Mouse (Mus musculus) MEL (cell line): ENCODE measurements around the gene Tmcc3. TPM values are rescaled to one million over a fixed set of nuclear protein-coding genes. Genes with fewer than 3 reads are reported as not detected.
A peak's percentile ranks its signal among the peaks of the same experiment; 100 is the strongest.

Experiments
- DNase-seq: peaks from one replicate; pipeline ENCODE4 v3.0.0; 2011; ENCODE audit warnings: low read depth, low spot score
- H3K27ac ChIP-seq: 2 replicates; pipeline ENCODE4 v1.5.1; 2012; ENCODE audit warnings: low read depth, mild to moderate bottlenecking, control low read depth, low read length, moderate library complexity; ENCODE audit not compliant: control insufficient read depth
- H3K27me3 ChIP-seq, 2 experiments: fragments of 150-350 bp in 1 of 2; sonication (generic) in 1 of 2; 2 replicates each; pipeline ENCODE4 v1.6.1; 2012; ENCODE audit warnings: low read length in 2 of 2, mild to moderate bottlenecking in 2 of 2, improper control_type of control experiment in 1 of 2, moderate library complexity in 1 of 2; ENCODE audit not compliant: insufficient read depth in 2 of 2, control insufficient read depth in 1 of 2
- H3K36me3 ChIP-seq, 2 experiments: 2 replicates each; pipeline ENCODE4 v1.6.1; 2012 to 2014; ENCODE audit warnings: low read length in 2 of 2, improper control_type of control experiment in 1 of 2, inconsistent platforms in 1 of 2, mild to moderate bottlenecking in 1 of 2; ENCODE audit not compliant: insufficient read depth in 2 of 2, control insufficient read depth in 1 of 2
- H3K4me1 ChIP-seq, 2 experiments: fragments of 150-350 bp in 1 of 2; sonication (generic) in 1 of 2; 2 replicates each; pipeline ENCODE4 v1.6.1; 2012; ENCODE audit warnings: low read length in 2 of 2, improper control_type of control experiment in 1 of 2, mild to moderate bottlenecking in 1 of 2; ENCODE audit not compliant: insufficient read depth in 2 of 2, control insufficient read depth in 1 of 2
- H3K4me3 ChIP-seq, 2 experiments: fragments of 150-350 bp in 1 of 2; sonication (generic) in 1 of 2; 2 replicates each; pipeline ENCODE4 v1.5.1; 2012; ENCODE audit warnings: low read depth in 2 of 2, low read length in 2 of 2, mild to moderate bottlenecking in 2 of 2, moderate library complexity in 2 of 2, control low read depth in 1 of 2, improper control_type of control experiment in 1 of 2; ENCODE audit not compliant: control insufficient read depth in 1 of 2, insufficient read depth in 1 of 2
- H3K79me2 ChIP-seq: 2 replicates; pipeline ENCODE4 v1.6.1; 2012; ENCODE audit warnings: mild to moderate bottlenecking, low read length, moderate library complexity; ENCODE audit not compliant: control insufficient read depth, poor library complexity, insufficient read depth
- H3K9ac ChIP-seq: 2 replicates; pipeline ENCODE4 v1.6.1; 2012; ENCODE audit warnings: low read depth, mild to moderate bottlenecking, control low read depth, low read length, moderate library complexity; ENCODE audit not compliant: control insufficient read depth, poor library complexity, severe bottlenecking
- H3K9me3 ChIP-seq: fragments of 150-350 bp; sonication (generic); replicated peaks from 2 replicates; pipeline ENCODE4 v1.6.1; 2012; ENCODE audit warnings: mild to moderate bottlenecking, low read length, improper control_type of control experiment, moderate library complexity; ENCODE audit not compliant: insufficient read depth
- CHD2 ChIP-seq: IDR thresholded peaks from 2 replicates; pipeline ENCODE4 v1.6.1; 2011; ENCODE audit warnings: low read length, improper control_type of control experiment
- CTCF ChIP-seq, 3 experiments: IDR thresholded peaks in 2 of 3; conservative IDR thresholded peaks in 1 of 3; 2 replicates each; pipeline ENCODE4 v1.5.1; 2011 to 2012; ENCODE audit warnings: low read length in 3 of 3, low read depth in 2 of 3, mild to moderate bottlenecking in 2 of 3, improper control_type of control experiment in 1 of 3, inconsistent platforms in 1 of 3, mixed read lengths in 1 of 3, moderate library complexity in 1 of 3; ENCODE audit not compliant: control insufficient read depth in 1 of 3, insufficient read depth in 1 of 3, poor library complexity in 1 of 3, severe bottlenecking in 1 of 3
- E2F4 ChIP-seq: IDR thresholded peaks from 2 replicates; pipeline ENCODE4 v1.6.1; 2011; ENCODE audit warnings: low read depth, low read length, improper control_type of control experiment, borderline replicate concordance
- ELF1 ChIP-seq: IDR thresholded peaks from 2 replicates; pipeline ENCODE4 v1.6.1; 2014; ENCODE audit warnings: low read depth, mild to moderate bottlenecking, inconsistent platforms, low read length, improper control_type of control experiment, moderate library complexity
- EP300 ChIP-seq, 2 experiments: IDR thresholded peaks; 2 replicates each; pipeline ENCODE4 v1.6.1; 2011; ENCODE audit warnings: improper control_type of control experiment in 2 of 2, low read length in 2 of 2, low read depth in 1 of 2, mild to moderate bottlenecking in 1 of 2
- ETS1 ChIP-seq: IDR thresholded peaks from 2 replicates; pipeline ENCODE4 v1.6.1; 2012; ENCODE audit warnings: low read depth, mild to moderate bottlenecking, inconsistent platforms, low read length, improper control_type of control experiment, moderate library complexity
- GABPA ChIP-seq: IDR thresholded peaks from 2 replicates; pipeline ENCODE4 v1.6.1; 2012; ENCODE audit warnings: low read depth, mild to moderate bottlenecking, inconsistent platforms, low read length, improper control_type of control experiment, moderate library complexity
- JUND ChIP-seq: IDR thresholded peaks from 2 replicates; pipeline ENCODE4 v1.6.1; 2011; ENCODE audit warnings: low read depth, mild to moderate bottlenecking, improper control_type of control experiment, low read length
- MAFK ChIP-seq: IDR thresholded peaks from 2 replicates; pipeline ENCODE4 v1.6.1; 2011; ENCODE audit warnings: low read depth, mild to moderate bottlenecking, low read length, improper control_type of control experiment, borderline replicate concordance
- MAX ChIP-seq: IDR thresholded peaks from 2 replicates; pipeline ENCODE4 v1.6.1; 2011; ENCODE audit warnings: low read length, improper control_type of control experiment
- MXI1 ChIP-seq: IDR thresholded peaks from 2 replicates; pipeline ENCODE4 v1.6.1; 2011; ENCODE audit warnings: mild to moderate bottlenecking, low read depth, low read length, improper control_type of control experiment
- MYB ChIP-seq: IDR thresholded peaks from 2 replicates; pipeline ENCODE4 v1.6.1; 2011; ENCODE audit warnings: mild to moderate bottlenecking, low read depth, low read length, improper control_type of control experiment
- MYC ChIP-seq: IDR thresholded peaks from 2 replicates; pipeline ENCODE4 v1.6.1; 2011; ENCODE audit warnings: low read depth, mild to moderate bottlenecking, low read length, improper control_type of control experiment, moderate library complexity
- NELFE ChIP-seq: IDR thresholded peaks from 2 replicates; pipeline ENCODE4 v1.6.1; 2011; ENCODE audit warnings: low read depth, low read length, improper control_type of control experiment
- NRF1 ChIP-seq: IDR thresholded peaks from 2 replicates; pipeline ENCODE4 v1.6.1; 2014; ENCODE audit warnings: low read depth, mild to moderate bottlenecking, inconsistent platforms, low read length, improper control_type of control experiment, moderate library complexity; ENCODE audit not compliant: poor library complexity, insufficient read depth, severe bottlenecking
- POLR2A ChIP-seq, 2 experiments: IDR thresholded peaks; 2 replicates each; pipeline ENCODE4 v1.6.1; 2011 to 2012; ENCODE audit warnings: low read length in 2 of 2, mild to moderate bottlenecking in 2 of 2, control low read depth in 1 of 2, improper control_type of control experiment in 1 of 2, low read depth in 1 of 2, moderate library complexity in 1 of 2; ENCODE audit not compliant: control insufficient read depth in 1 of 2, insufficient read depth in 1 of 2, poor library complexity in 1 of 2
- POLR2AphosphoS2 ChIP-seq: IDR thresholded peaks from 2 replicates; pipeline ENCODE4 v1.6.1; 2011; ENCODE audit warnings: low read length, improper control_type of control experiment
- RCOR1 ChIP-seq: IDR thresholded peaks from 2 replicates; pipeline ENCODE4 v1.6.1; 2012; ENCODE audit warnings: low read depth, mild to moderate bottlenecking, inconsistent platforms, low read length, improper control_type of control experiment
- SIN3A ChIP-seq: IDR thresholded peaks from 2 replicates; pipeline ENCODE4 v1.6.1; 2012; ENCODE audit warnings: low read length, improper control_type of control experiment, inconsistent platforms
- SMC3 ChIP-seq: IDR thresholded peaks from 2 replicates; pipeline ENCODE4 v1.6.1; 2011; ENCODE audit warnings: low read depth, low read length, improper control_type of control experiment
- TAL1 ChIP-seq: IDR thresholded peaks from 2 replicates; pipeline ENCODE4 v1.6.1; 2012; ENCODE audit warnings: mild to moderate bottlenecking, inconsistent platforms, low read length, moderate library complexity, mixed read lengths
- TBP ChIP-seq: IDR thresholded peaks from 2 replicates; pipeline ENCODE4 v1.8.0; 2011; ENCODE audit warnings: low read depth, low read length, improper control_type of control experiment
- USF1 ChIP-seq: IDR thresholded peaks from 2 replicates; pipeline ENCODE4 v1.6.1; 2014; ENCODE audit warnings: low read depth, mild to moderate bottlenecking, inconsistent platforms, low read length, improper control_type of control experiment, moderate library complexity
- ZC3H11A ChIP-seq: IDR thresholded peaks from 2 replicates; pipeline ENCODE4 v1.6.1; 2012; ENCODE audit warnings: low read depth, mild to moderate bottlenecking, inconsistent platforms, low read length, improper control_type of control experiment
- polyA plus RNA-seq, 2 experiments: library from polyadenylated mRNA; stranded (reverse) in 1 of 2; unstranded in 1 of 2; fragments of >175 nt in 1 of 2; fragments of >200 nt in 1 of 2; gene quantifications; 2 replicates each; pipeline versions ENCODE4 v1.2.1 to v1.2.4; 2012; ENCODE audit warnings: low replicate concordance in 2 of 2, low read depth in 1 of 2; ENCODE audit not compliant: insufficient read length in 2 of 2, insufficient read depth in 1 of 2, missing spikeins in 1 of 2
- total RNA-seq: library from RNA; depleted of rRNA; stranded (reverse); fragments of 300-350 nt; gene quantifications from 2 replicates; pipeline ENCODE4 v1.2.3, GENCODE M21; 2012; rRNA removed

Gene Tmcc3
- total and polyA plus RNA-seq, 3 experiments: 1.3 to 2.6 TPM; not detected in 1

GRCm38 (mm10) chr10:94639281-94639680 lies 327.5 kb downstream of the Tmcc3 start:
- TF ChIP-seq NELFE: no peak
- no peak for TF ChIP-seq NRF1
- no peak for TF ChIP-seq CHD2
- TF ChIP-seq TAL1: no peak
- no peak for TF ChIP-seq ZC3H11A
- TF ChIP-seq POLR2A (IDR thresholded peaks at IDR 0.05; ENCODE audit: control insufficient read depth in 1 of 2, insufficient read depth in 1 of 2, low read depth in 1 of 2, low read length in 2 of 2, poor library complexity in 1 of 2): no peak
- no peak for TF ChIP-seq ELF1
- TF ChIP-seq TBP: no peak
- no peak for TF ChIP-seq JUND
- no peak; a peak in 1 of 6 replicates for TF ChIP-seq CTCF (IDR thresholded peaks at IDR 0.05 in 2 of 3, conservative IDR thresholded peaks at IDR 0.05 in 1 of 3; ENCODE audit: control insufficient read depth in 1 of 3, insufficient read depth in 1 of 3, low read depth in 2 of 3, low read length in 3 of 3, poor library complexity in 1 of 3, severe bottlenecking in 1 of 3)
- TF ChIP-seq SMC3: no peak
- TF ChIP-seq MAX: no peak
- no peak for TF ChIP-seq MYB
- no peak for TF ChIP-seq RCOR1
- TF ChIP-seq EP300 (IDR thresholded peaks at IDR 0.05; ENCODE audit: low read depth in 1 of 2, low read length in 2 of 2): no peak
- no peak for TF ChIP-seq GABPA
- no peak for TF ChIP-seq SIN3A
- TF ChIP-seq, all 39 proteins: peak for 0
- H3K36me3 ChIP-seq: no peaks in the 10 kb centered on the region
- H3K27me3 ChIP-seq: peaks cover 0 to 11% of the 10 kb centered on the region in 2 experiments; a peak in 3 of 4 replicates
- DNase-seq: peak; percentile 19
- H3K9me3 ChIP-seq: no peaks in the 10 kb centered on the region
- no peak overlapping the region for H3K4me3 ChIP-seq
- H3K9ac ChIP-seq: no peak overlapping the region
- no peak overlapping the region for H3K27ac ChIP-seq
- no peaks in the 10 kb centered on the region for H3K4me1 ChIP-seq
- no peaks in the 10 kb centered on the region for H3K79me2 ChIP-seq

GRCm38 (mm10) chr10:94640067-94640466 lies 328.3 kb downstream of the Tmcc3 start:
- TF ChIP-seq POLR2AphosphoS2: no peak
- TF ChIP-seq SIN3A: no peak
- TF ChIP-seq MXI1: no peak
- no peak for TF ChIP-seq ETS1
- TF ChIP-seq NRF1: no peak
- TF ChIP-seq USF1: no peak
- TF ChIP-seq MAFK: no peak
- TF ChIP-seq E2F4: no peak
- no peak for TF ChIP-seq MYC
- TF ChIP-seq TAL1: no peak
- no peak for TF ChIP-seq CHD2
- H3K36me3 ChIP-seq: no peaks in the 10 kb centered on the region
- H3K27me3 ChIP-seq: peaks cover 0 to 11% of the 10 kb centered on the region in 2 experiments; a peak in 2 of 4 replicates
- no peak overlapping the region for H3K27ac ChIP-seq
- no peaks in the 10 kb centered on the region for H3K79me2 ChIP-seq
- no peak overlapping the region for H3K9ac ChIP-seq
- H3K9me3 ChIP-seq: no peaks in the 10 kb centered on the region
- no peak overlapping the region for H3K4me3 ChIP-seq
- no peaks in the 10 kb centered on the region for H3K4me1 ChIP-seq
- DNase-seq: no peak

Other genes with a start within 250 kb of the Tmcc3 start
- gene Nr2c1, start 163.9 kb upstream of the Tmcc3 start, total RNA-seq: 3.3 and 3.6 TPM in 2 replicates
- 1 to 10 TPM in 1 of 2 experiments, not detected in 1; 5.7 TPM for gene Nr2c1, start 163.9 kb upstream of the Tmcc3 start, polyA plus RNA-seq
- 271 and 276 TPM in 2 replicates for gene Ndufa12, start 113.2 kb upstream of the Tmcc3 start, total RNA-seq
- gene Ndufa12, start 113.2 kb upstream of the Tmcc3 start, polyA plus RNA-seq: 100 to 1,000 TPM in 1 of 2 experiments, not detected in 1; 137 TPM
- not detected in 2 replicates for gene Gm4792, start 13.2 kb upstream of the Tmcc3 start, total RNA-seq
- not detected for gene Gm4792, start 13.2 kb upstream of the Tmcc3 start, polyA plus RNA-seq